Mouse (Mus musculus) c-Kit-positive CD71-positive TER-119-negative erythroid progenitor cells, embryonic 14.5 days (primary cell): ENCODE data around the gene Apod.

Source experiments
- DNase-seq: peaks from one replicate; pipeline ENCODE4 v3.0.0-alpha.2; 2013; ENCODE audit warnings: low read depth

Gene Apod

DNA sequence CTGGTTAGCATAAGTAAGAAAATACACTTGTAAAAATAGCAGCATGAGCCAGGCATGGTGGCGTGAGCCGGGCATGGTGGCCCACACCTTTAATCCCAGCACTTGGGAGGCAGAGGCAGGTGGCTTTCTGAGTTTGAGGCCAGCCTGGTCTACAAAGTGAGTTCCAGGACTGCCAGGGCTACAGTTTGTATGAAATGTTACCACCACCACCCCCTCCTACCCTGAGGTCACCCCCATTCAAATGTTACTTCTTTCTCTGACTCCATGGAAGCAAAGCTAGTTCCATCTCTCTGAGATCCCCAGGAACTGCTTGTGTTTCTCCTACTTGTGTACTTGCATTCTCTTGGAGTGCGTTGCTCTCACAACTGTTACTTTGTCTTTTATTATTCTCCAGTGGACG lies 34.4 kb downstream of the Apod start:
- no peak for DNase-seq

DNA sequence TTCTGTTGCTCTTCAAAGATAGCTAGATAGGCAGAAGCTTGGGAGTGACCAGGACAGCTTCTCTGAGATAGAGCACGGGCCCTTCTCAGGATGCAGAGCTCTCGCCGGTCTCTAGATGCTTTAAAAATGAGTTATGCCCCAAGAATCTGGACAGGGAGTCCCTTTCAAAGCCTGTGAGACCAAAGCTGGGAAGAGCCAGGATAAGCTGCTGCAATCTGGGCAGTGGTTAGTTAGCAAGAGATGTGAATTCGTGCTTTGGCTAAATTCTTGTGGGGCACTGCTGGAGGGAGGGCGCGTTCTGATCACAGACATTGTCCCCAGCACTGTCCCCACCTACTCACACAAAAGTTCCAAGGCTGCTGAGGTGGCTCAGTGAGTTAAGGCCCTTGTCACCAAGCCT lies 36.0 kb downstream of the Apod start:
- no peak for DNase-seq

DNA sequence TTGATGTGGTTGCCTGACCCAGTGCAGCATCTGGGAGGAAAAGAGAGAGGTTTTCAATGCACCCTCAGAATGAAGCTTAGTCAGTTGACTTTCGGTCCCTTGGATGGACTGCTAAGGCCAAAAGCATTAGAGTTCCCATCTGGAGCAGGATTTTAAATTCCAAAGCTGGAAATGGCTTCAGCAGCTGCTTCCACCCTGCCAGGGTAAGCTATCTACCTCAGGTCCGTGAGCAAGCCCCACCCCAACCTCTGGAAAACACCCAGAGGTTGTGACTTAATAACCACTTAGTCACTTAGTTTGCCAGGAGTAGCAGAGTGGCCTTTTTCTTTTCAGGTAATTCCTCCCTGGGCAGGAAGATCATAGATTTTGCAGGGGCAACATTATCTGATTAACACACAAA lies 36.5 kb downstream of the Apod start:
- DNase-seq = no peak

DNA sequence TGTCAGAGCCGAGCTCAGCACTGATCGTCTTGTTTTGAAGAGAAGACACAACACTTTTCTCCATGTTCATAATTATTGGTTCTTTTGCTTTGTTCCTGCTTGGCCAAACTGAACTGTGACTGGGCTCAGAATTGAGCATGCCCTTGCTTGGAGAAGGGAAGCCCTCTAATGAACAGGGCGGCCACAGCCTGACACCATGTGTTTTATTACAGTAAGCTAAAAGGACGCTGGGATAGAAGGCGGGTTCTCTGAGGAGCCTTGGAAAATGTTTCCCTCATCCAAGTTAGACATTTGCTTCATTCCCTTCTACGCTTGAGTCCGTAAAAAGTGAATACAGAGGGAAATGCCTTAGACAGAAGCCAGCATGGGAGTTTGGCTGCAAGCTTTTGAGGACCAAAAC lies 37.6 kb downstream of the Apod start:
- no peak for DNase-seq

DNA sequence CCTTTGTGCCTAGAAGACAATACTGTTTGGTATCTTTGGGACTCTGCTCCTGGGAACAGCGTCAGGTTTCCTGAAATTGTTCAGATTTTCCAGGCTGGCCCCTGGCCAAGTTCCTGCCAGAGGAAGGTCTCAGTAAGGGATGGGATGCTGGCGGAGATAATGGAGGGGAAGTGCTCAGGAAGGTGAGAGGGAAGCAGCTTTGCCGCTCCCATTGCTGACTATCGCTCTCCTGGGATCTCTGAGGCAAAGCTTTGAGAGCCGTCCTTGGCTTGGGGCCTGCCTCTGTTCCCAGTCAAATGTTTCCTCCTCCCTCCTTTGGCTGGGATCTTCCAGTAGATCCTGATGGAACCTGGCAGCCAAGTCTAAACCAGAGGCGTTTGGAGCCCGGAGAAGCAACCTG lies 38.1 kb downstream of the Apod start:
- DNase-seq = no peak

DNA sequence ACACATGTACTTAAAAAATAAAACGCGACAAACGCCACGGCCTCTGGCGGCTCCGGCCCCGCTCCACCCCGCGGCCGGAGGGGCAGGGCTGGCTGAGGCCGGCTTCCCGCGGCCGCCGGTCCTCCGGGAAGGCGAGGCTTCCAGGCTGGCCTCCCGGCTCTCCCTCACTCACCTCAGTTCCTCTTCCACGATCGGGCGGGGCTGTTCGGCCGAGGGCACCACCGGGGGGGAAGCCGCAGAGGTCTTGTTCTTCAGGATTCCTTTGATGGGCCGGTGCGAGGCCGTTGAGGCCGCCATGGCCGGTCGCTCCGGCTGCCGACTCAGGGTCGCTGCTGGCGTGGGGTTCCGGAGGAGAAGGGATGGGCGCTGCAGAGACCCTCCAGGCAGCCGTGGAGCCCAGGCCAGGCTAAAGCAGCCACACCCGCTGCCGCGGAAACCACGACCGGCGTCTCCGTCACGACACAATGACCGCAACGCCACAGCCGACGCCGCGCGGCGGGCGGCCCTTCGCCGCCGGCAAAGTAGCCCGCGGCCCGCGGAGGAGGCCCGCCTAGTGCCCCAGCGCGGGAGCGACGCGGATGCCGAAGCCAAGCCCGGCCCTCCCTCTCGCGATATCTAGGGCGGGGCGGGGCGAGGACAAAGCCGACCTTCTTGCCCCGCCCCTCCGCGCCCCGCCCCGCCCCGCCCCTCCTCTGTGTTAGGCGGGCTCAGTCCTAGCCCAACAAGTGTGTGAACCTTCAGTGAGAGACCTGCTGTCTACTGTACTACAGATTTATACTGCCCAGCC lies 39.7 kb downstream of the Apod start, which contains the start of gene Ppp1r2:
TSS of gene Ppp1r2 (minus strand) at position 604 of the 787 bp plus-strand sequence.
- DNase-seq = peak; percentile 80

DNA sequence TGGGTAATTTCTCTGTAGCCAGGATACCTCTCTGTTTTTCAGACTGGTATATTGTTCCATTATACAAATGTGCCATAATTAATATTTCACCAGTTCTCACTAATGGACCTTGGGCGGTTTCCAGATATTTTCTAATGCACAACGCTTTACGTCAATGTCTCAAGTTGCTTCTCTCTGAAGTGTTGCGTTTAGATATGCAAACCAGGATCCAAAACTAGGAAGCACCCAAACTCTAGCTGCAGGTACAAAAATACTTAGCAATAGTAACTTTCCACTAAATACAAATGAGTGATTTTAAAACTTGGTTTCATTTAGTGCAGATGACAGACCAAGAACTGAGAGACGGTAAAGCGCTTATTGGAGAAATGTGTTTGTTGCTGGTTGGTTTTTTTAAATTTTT lies 40.5 kb downstream of the Apod start:
- peak; percentile 37 for DNase-seq

DNA sequence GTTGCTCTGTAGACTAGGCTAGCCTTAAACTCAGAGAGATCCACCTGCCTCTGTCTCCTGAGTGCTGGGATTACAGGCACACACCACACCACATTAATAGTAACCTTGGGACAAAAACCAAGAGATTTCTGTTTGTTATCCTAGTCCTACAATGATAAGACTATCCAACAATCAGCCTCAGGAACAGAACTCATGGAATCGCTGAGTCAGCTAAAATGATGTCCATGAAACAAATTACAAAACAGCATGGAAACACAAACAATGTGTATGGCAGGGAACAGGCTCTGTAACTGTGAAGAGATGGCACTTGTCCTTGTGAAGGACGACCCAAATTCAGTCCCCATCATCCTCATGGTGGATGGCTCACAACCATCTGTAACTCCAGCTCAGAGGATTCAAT lies 47.9 kb downstream of the Apod start:
- no peak for DNase-seq

DNA sequence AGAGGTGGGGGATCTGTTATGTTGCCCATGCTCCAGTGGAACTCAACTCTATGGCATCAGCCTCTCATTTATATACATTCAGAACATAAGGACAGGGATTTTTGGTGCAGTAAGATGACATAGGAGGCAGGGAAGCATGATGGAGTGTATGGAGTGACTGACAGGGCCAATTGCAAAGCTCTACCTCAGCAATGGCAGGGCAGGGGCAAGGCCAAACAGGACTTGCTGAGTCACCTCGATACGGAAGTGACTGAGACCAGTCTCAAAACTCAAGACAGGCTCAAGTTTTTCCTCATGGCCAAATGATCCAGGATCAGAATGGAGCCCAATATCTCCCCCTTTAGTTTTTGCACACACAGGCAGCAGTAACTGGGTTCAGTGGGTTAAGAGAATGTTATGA lies 58.5 kb downstream of the Apod start:
- no peak for DNase-seq

DNA sequence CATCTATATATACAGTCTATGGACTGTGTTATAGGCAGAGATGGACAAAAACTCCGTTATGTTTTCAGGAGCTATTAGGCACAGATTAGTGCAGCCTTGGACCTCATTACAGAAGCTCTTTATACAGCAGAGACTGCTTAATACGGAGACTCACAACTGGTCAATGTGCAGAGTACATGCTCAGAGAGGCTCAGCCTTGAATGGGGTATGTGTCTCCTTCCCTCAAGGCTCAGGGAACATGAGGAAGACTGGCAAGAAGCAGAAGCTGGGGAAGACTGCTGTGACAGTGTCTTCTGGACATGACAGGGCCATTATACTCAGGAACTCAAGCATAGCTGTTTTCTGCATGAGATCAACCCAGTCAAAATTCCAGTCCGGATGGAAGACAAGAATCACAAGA lies 58.9 kb downstream of the Apod start:
- no peak for DNase-seq

DNA sequence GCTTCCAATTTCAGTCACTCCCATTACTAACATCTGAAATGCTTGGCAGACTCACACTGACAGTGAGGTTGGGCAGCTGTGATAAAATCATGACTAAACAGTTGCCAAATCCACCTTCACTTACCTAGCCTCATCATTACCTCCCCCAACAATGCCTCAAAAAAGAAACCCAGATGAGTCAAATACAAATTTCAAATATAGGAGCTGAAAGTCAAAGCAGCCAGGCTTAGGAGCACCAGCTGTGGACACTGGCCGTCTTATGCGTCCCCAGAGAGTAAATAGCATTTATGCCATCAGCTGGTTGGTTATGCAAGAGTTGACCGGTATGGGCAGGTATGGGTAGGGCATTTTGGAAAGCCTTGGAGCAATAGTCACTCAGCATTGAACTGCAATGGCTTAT lies 65.2 kb downstream of the Apod start:
- DNase-seq = no peak

DNA sequence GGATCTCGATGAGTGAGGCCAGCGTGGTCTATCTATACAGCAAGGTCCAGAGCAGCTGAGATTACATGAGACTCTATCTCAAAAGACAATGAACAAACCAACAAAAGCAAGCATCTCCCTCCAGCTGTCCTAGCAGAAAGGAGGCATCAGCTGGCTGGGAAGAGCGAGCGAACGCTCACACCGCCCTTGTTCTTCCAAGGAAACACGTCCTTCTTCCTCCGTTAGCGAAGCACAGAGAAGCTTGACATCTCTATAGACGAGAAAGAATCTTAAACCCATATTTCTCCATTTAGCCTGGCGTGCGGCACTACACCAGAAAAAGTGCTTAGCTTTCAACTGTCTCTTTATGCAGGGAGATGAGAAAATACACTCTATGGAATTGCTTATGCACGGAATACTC lies 65.9 kb downstream of the Apod start:
- DNase-seq = no peak

DNA sequence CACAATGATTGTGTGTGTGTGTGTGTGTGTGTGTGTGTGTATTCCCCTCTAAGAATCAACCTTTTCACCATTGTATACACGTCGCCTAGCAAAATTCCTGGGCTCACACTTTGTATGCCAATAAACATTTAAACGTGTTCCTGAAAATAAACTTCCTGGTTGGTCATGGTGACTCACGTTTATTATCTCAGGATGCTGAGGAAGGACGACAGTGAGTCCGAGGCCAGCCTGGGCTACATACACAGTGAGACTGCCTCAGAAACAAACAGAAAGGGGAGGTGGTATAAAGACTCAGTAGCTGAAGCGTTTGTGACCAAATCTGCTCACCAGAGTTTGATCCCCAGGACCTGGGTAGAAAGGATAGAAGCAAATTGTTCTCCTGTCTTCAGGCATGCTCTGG lies 67.2 kb downstream of the Apod start:
- DNase-seq = no peak
